In the genomic region with DNA sequence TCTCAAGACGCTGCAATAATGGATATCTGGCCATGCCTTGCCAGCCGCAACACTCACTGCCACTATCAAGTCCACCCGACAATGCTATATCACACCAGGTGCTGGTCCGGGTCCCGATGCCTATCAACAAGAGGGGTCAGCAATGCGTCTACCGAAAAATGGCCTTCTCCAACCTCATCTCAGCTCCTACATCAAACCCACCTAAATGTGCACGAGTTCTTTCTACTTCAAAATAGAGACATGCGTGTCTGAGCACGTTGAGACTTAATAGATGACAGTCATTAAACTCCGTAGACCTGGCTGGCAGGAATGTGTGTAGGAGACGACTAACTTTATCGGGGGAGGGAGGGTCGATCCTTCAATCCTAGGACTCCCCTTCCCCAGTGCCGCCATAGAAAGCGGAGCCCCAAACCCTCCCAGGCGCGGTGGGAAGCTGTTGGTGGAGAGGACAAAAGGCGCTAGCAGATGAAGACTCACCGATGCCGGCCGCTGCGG, we compare ENCODE assay signal across 8 mouse cellular contexts. TPM values are rescaled to one million over a fixed set of nuclear protein-coding genes. Genes with fewer than 3 reads are reported as not detected.
DNase-seq lines count a peak whose midpoint lies in the region; ATAC-seq and TF ChIP-seq lines count a peak whose summit lies in the region.

No protein-coding gene starts in this region.

- peak overlapping the region; percentile 94 for H3K9ac ChIP-seq in liver, embryonic 15.5 days

- WGBS in kidney, adult 2 months, result under 1% methylated on average over 23 of the region's 23 CpGs
- under 1% methylated on average over 23 of the region's 23 CpGs for WGBS in liver, embryonic 15.5 days (ENCODE audit: insufficient replicate concordance)

- peak overlapping the region; percentile 73 for H3K4me2 ChIP-seq in liver, embryonic 15.5 days

- H3K27ac ChIP-seq in kidney, adult 2 months (ENCODE audit: insufficient read depth, low read depth, low read length), result peak overlapping the region; percentile 20
- peak overlapping the region; percentile 89 for H3K27ac ChIP-seq in liver, embryonic 15.5 days (replicated peaks)

- no peak for TF ChIP-seq POLR2A in kidney, adult 2 months (IDR thresholded peaks at IDR 0.05; ENCODE audit: low read depth, low read length)

- H3K36me3 ChIP-seq in kidney, adult 2 months (ENCODE audit: control insufficient read depth, insufficient read depth, low read length), result no peaks in the 10 kb centered on the region
- peaks cover 7% of the 10 kb centered on the region; the same call in 1 of the 2 replicates for H3K36me3 ChIP-seq in E14TG2a.4 (ENCODE audit: insufficient read depth, low read length)
- peaks cover 14% of the 10 kb centered on the region; the same call in 1 of the 2 replicates for H3K36me3 ChIP-seq in liver, embryonic 15.5 days (replicated peaks)

- peak overlapping the region; percentile 90 for H3K4me3 ChIP-seq in kidney, adult 2 months (ENCODE audit: insufficient read depth, low read depth, low read length)
- H3K4me3 ChIP-seq in E14TG2a.4 (replicated peaks; ENCODE audit: low read length), result peak overlapping the region; percentile 95
- H3K4me3 ChIP-seq in liver, embryonic 15.5 days (replicated peaks), result peak overlapping the region; percentile 95

- no peaks in the 10 kb centered on the region for H3K9me3 ChIP-seq in E14TG2a.4 (ENCODE audit: low read length)
- H3K9me3 ChIP-seq in liver, embryonic 15.5 days (replicated peaks), result no peaks in the 10 kb centered on the region

- H3K4me1 ChIP-seq in kidney, adult 2 months (ENCODE audit: control insufficient read depth, insufficient read depth, low read length), result peaks cover 4% of the 10 kb centered on the region; the same call in 1 of the 2 replicates
- peaks cover 22% of the 10 kb centered on the region for H3K4me1 ChIP-seq in E14TG2a.4 (replicated peaks; ENCODE audit: low read depth, low read length)
- peaks cover 49% of the 10 kb centered on the region for H3K4me1 ChIP-seq in liver, embryonic 15.5 days (replicated peaks)

- TF ChIP-seq CTCF in kidney, adult 2 months (conservative IDR thresholded peaks at IDR 0.05; ENCODE audit: insufficient read depth, insufficient read length, low read depth, low read length), result no peak
- no peak for TF ChIP-seq CTCF in E14TG2a.4 (conservative IDR thresholded peaks at IDR 0.05; ENCODE audit: low read length)

- no peaks in the 10 kb centered on the region for H3K27me3 ChIP-seq in kidney, adult 2 months (replicated peaks; ENCODE audit: control insufficient read depth, insufficient read depth, low read length)
- no peaks in the 10 kb centered on the region for H3K27me3 ChIP-seq in E14TG2a.4 (ENCODE audit: insufficient read depth, low read length)
- H3K27me3 ChIP-seq in liver, embryonic 15.5 days, result no peaks in the 10 kb centered on the region

- no peak for DNase-seq in kidney, adult 2 months
- DNase-seq in kidney, adult 18-20 months, result no peak
- peak; percentile 49 to 59 for DNase-seq in cerebellum, postnatal 10 days
- DNase-seq in heart, postnatal 4 days, result peak; percentile 12
- DNase-seq in testis, postnatal 10 days (ENCODE audit: low spot score), result peak; percentile 43
- DNase-seq in Muller cell, postnatal 12 days (ENCODE audit: inconsistent ontology term), result no peak

- peak; percentile 42 for ATAC-seq in liver, embryonic 15.5 days (ENCODE audit: insufficient read depth)

RNA-seq across cellular contexts. Expression of a gene that starts 0.4 kb away (rescaled TPM):
- 22.0 and 23.0 TPM in 2 replicates for polyA plus RNA-seq in kidney, adult 2 months (2012; rRNA removed)
- 10 to 100 TPM; 27.4 to 27.5 TPM for total RNA-seq in heart, postnatal 4 days (2021)
- polyA plus RNA-seq in liver, embryonic 15.5 days (2015; fragmentation: Nextera tagmentation; extraction: Ambion mirVana), result 10.8 and 11.9 TPM in 2 replicates

RNA-seq across cellular contexts. Expression of a gene that starts 6.7 kb away (rescaled TPM):
- polyA plus RNA-seq in kidney, adult 2 months (2012; rRNA removed), result 9.2 and 10.0 TPM in 2 replicates
- 1 to 10 TPM; 1.8 to 2.3 TPM for total RNA-seq in heart, postnatal 4 days (2021)
- polyA plus RNA-seq in liver, embryonic 15.5 days (2015; fragmentation: Nextera tagmentation; extraction: Ambion mirVana), result 2.2 and 2.6 TPM in 2 replicates

RNA-seq across cellular contexts. Expression of a gene that starts 38.1 kb away (rescaled TPM):
- 34.5 and 40.7 TPM in 2 replicates for polyA plus RNA-seq in kidney, adult 2 months (2012; rRNA removed)
- total RNA-seq in heart, postnatal 4 days (2021), result 10 to 100 TPM; 26.1 to 29.3 TPM
- 51.1 and 52.6 TPM in 2 replicates for polyA plus RNA-seq in liver, embryonic 15.5 days (2015; fragmentation: Nextera tagmentation; extraction: Ambion mirVana)

Comparison
In these comparisons a context has a peak if more than half of its experiments do, and no peak if none do; other contexts are left out.
1. DNase-seq: peak in cerebellum, postnatal 10 days (2 of 2), heart, postnatal 4 days (single experiment) and testis, postnatal 10 days (single experiment); none in kidney, adult 2 months (single experiment), kidney, adult 18-20 months (single experiment) and Muller cell, postnatal 12 days (single experiment).
2. Peak in every context shown above with its lines, with median percentiles within 50 percentile points of each other: H3K4me3 ChIP-seq.